Mouse (Mus musculus) activated CD4-positive, CD25-positive, alpha-beta regulatory T cell, adult 4 months (primary cell): ENCODE data around the gene 1300017J02Rik. TPM values are rescaled to one million over a fixed set of nuclear protein-coding genes. Genes with fewer than 3 reads are reported as not detected.

Experiments
- ATAC-seq: one replicate; pipeline ENCODE4 v1.8.0; 2017
- polyA plus RNA-seq, 2 experiments: library from polyadenylated mRNA; unstranded; fragments of 100-300 nt; shearing (Covaris generic); gene quantifications; one replicate each; pipeline ENCODE4 v1.2.1; 2017

The 1300017J02Rik gene
- polyA plus RNA-seq, 2 experiments from 2014 or later, result 0.93 TPM; not detected in 1

DNA sequence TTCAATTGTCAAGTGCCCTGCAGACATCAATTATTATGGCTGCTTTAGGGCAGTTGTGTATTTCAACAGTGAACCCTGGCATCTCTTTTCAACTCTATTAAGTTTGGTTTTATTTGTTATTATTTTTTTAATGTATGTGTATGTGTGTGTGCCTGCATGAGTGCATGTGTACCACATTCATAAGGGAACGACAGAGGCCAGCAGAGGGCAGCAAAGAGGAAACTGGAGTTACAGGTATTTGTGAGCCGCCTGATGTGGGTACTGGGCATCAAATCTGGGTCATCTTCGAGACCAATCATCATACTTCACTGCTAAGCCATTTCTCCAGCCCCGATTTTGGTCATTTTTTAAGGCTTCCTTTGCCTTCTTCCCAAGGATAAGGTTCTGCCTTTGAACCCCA, 39.1 kb downstream of the 1300017J02Rik start:
- ATAC-seq, result no peak

DNA sequence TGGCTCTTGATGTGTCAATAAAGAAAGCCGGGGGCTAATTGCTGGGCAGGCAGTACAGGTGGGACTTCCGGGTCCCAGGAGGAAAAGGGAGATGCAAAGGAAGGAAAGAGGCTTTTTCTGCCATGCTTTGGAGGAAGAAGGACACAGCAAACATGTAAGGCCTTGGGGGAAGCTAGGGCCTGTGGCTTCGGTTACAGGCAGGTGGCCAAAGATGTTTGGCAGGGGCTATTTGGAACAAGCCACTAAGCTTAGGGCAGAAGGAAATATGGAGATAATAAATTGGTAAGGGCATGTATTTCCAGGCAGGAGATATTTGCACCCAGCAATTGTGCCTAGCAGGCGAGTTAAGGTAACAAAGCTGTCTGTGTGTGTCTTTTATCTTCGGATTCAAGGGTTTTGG, 52.0 kb downstream of the 1300017J02Rik start:
- ATAC-seq, result no peak

DNA sequence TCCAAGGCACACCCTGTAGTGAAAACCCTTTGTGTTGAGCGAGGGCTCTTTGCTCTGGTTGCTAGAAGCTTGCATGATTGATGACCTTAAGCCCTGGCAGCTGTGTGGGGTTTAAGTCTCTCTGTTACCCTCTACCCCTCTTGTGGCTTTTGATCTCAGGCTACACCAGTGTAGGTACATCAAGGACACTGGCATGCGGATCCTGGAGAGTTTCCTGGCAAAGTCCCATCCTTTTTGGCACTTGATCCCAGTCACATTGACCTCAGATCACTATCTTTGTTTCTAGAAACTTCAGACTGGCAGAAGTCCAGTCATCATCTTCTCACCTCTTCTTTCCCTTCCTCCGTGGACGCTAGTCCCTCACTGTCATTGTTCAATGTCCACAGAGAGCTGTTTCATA, 56.3 kb downstream of the 1300017J02Rik start:
- ATAC-seq, result no peak

DNA sequence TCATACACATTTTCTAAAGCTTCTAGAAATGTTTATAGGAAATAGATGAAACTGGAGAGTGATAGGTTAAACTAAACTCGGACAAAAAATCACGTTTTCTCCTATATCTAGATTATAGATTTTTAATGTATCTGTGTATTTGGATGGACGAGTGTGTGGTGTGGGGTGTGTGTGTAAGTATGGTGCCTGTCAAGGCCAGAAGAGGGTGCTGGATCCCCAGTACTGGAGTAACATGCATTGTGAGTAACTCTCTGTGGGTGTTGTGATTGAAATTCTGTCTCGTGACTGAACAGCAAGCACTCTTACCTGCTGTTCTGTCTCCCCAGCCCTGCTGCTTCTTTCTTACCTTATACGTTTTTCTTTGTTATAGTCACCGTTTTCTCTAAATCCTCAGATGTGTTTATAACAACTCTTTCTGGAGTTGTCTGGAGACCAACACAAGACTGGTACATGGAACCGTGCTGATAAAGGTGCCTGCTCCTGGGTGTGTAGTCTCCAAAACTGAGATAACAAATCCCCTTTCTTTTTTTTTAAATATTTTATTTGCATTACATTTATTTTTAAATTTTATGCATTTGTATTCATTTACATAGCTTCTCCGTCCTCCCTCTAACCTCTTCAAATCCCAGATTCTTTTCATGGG, 58.2 kb downstream of the 1300017J02Rik start:
- ATAC-seq, result no peak

DNA sequence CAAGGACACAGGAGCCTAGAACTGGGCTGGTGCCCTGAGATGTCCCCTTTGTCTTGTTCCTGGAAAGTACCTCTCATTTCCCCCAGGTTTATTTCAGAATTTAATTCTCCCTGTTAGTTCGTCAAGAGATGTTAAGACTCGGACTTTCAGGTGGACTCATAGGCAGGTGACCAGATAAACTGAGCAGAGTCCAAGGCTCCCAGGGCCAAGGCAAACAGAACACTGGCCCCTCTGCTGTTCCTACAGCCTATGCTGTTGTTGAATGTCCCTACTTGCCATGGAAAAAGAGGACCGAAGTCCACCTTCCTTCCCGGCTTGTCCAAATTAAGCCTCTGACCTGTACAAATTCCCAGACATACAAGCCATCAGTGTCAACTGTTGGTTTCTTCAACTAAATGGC, 61.2 kb downstream of the 1300017J02Rik start:
- ATAC-seq, result no peak

DNA sequence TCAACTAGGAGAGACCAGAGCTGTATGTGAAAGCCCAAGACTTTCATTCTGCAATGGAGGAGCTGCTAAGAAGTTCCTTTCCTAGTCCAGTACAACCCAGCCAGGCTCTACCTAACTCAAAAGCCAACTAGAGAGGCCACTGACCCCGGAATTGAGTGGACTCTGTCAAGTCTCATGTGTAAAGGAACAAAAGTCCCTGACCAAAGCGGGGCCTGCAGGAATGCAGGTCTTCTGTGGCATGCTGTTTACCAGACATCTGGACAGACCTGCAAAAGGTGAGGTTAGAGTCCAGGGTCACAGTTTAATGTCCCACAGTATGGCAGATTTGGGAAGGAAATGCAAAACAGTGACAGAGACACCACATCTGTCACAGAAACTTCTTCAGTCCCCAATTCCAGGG, 63.7 kb downstream of the 1300017J02Rik start:
- ATAC-seq, result no peak

DNA sequence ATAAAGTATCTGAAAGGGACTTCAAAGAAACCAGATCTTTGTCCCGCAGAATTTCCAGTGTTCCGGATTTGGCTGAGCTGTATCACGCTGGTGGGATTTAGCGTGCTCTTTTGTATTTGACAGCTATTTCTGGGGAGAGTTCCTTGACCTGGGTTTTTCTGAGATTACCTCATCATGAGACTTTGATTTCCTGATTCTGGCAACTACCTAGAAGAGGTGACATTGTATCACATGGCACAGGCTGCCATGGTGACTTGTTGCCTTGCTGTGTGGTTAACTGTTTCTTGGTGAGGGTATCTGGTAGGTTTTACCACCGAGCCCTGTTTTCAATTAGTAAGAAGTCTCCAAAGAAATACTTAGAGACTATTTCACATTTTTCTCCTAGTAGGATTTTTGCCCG, 65.4 kb downstream of the 1300017J02Rik start:
- ATAC-seq, result no peak

DNA sequence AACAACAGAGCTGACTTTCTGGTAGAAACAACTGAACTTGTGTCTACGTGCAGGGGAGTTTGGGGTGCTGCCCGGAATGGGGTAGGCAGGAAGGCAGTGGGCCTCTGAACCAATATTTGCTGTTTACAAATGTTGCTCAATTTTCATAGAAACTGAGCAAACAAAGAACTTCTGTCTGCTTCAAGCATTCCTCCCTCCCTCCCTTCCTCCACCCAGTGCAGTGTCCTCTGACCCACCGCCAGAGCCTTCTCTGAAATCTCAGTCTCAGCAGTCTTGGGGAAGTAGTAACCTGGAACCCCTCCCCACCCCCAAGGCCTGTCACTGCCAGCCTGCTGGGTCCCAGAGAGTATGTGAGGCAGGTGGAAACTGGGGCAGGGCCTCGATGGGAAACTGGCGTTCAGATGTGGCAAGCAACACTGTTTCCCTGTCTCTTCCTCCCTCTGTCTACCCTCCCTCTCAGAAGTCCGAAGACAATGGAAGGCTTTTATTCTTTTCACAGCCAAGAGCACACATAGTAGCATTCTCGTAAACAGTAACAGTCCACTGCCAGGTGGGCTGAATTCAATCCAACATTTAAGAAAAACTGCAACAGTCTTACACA, 70.2 kb downstream of the 1300017J02Rik start:
- ATAC-seq, result no peak

DNA sequence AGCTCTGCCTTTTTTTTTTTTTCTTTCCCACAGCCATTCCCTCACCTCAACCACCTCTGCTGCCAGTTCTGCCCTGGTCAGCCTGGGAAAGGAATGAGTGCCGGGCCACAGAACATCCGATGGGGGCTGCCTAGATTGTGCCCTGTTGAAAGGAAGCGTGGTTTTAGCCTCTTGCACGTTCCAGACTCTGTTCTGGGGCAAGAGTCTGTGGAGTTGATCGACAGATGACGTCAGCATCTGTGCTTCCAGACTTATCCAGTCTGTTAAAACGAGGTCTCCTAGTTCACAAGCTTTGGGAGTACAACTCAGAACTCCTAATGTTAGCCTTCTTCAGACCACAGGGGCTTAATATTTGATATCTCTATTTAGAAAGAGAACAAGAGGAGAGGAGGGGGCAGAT, 70.8 kb downstream of the 1300017J02Rik start:
- no peak for ATAC-seq

DNA sequence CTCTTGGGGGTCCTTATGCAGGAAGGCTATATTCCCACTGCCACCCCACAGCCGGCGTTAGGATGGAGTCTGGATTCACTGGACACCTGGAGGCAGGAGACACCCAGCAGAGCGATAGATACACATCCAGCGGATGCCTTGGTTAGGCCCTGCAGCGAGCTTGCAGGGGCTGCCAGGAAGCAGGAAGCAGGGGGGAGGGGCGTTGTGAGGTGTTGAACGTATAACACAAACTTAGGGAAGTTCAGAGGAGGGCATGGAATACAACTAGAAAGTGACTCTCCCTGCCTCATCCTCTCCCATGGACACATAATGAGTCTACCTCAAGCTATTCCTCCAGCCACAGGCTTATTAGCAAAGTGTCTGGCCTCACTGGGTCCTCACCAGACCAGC, 71.9 kb downstream of the 1300017J02Rik start:
- no peak for ATAC-seq

DNA sequence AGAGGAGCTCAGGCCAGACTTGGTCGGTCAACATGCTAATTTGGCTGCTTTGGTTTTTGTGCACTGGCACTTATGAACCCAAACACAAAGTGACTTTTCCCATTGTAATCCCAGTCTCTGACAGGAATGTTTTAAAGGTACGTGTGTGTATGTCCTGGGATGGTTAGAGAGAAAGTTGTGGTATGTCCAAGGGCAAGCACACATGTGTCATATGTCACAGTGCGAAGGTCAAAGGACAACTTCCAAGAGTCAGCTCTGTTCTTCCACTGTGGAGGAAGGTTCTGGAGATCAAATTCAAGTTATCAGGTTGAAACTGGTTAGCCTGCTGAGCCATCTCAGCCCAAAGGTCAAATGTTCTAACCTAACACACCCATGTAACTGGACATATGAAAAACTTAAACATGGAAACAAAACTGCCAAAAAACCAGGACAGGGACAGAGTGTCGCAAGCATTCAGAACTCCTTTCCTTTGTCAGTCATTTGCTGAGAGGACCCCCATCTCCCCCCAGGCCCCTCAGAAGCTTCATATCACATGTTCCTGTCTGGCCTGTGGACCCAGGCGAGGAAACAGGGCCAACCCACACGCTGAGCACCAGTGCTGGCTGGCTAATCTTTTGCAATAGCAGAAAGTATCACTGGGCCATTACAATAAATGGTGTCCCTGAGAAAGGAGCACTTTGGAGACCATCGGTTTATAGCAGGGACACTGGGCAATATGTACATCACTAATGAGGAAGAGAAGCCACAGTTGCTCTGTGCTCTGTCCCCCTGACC, 72.5 kb downstream of the 1300017J02Rik start:
- no peak for ATAC-seq

DNA sequence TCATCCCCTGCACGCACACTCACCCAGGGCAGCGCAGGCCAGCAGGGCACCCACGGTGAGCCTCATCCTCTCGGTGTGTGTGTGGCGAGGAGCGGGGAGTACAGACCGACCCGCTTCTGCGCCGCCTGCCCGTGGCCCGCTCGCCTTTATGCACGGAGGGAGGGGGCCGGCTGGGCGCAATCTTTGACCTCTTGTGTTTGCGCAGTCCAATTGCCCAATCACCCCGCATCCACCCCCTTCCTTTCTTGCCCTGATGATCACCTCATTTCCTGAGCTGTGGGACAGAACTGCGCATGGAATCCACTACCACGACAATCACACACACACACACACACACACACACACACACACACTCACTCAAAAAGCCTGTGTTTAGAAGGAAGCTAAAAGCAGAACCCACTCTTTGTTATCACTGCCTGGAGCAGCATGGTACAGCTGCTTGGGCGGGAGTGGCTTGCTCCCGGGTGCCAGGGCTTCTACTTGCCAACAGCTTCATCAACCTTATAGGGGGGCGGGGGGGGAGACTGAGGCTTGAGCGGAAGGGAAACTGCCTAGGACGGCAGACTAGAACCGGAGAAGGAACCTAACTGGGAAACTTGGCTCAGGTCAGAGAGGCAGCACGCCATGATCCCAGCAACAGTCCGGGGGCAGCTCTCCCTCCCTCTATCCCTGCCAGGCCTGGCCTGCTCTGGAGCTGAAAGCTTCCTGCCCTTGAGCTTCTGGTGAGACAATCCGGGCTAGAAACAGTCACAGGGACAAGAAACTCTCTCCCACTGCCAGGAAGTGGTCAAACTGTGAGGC, 74.5 kb downstream of the 1300017J02Rik start, which contains the start of the genes Gm20425 and Trf:
Gene Gm20425, minus strand, starts transcription at position 157 of the 801 bp plus-strand sequence.
Gene Trf, minus strand, starts transcription at position 294 of the 801 bp plus-strand sequence.
- no peak for ATAC-seq

DNA sequence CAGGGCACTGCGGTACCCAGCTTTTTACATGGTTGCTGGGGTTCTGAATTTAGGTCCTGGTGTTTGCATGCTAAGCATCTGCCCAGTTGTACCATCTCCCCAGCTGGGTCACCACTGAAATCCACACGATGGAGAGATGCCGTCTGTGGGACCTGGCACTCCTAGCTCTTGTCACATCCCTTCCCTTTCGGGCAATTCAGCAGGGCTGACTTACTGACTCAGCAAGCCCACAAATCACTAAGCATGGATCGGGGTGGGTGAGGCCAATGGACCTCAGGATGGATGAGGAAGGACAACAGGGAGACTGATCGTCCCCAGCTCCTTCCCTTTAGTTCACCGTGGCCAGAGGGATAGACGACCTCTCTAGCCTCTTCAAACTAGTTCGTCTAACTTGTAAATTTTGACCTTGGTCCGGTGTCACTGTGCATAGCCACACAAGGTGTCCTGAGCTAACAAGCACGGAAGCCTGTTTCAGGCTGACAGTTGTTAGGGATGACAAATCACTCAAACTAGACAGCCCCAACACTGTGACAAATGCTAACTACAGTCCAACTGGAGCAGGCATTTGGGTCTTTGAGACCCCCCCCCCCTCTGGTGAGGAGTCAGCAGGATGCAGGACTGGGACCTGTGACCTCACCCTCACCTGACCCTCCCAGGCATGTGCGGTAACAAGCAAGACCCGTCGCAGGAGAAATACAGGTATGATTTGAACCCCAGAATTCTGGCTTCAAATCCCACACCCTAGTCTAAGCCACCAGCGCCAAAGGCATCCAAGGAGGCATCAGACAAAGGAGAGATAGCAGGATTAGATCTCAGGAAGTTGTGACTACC, 75.6 kb downstream of the 1300017J02Rik start:
- no peak for ATAC-seq

DNA sequence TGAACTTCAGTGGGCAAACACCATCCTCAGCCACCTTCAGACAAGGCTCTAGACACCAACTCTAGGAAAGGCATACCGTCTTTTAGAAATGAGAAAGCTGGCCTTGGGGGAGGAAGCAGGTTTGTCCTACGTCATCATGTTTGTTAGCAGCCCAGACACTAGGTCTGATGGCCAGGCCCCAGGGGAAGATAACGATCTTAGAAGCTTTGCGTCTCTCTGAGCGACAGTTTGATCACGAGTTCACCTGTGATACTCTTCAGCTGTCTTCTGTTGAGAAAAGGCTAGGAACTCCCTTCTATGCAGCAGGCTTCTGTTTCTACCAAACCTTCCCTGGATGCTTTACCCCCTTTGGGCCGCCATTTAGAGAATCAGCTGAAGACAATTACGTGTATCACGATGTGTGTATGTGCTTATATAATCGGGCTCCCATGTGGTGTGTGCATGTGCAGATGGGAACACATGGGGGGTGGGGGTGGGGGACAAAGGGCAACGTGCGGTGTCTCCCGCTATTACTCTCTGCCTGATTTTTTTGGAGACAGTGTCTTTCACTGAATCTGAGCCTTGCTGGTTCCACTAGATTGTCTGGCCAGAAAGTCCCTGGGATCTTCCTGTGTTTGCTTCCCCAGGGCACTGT, 76.4 kb downstream of the 1300017J02Rik start:
- no peak for ATAC-seq

DNA sequence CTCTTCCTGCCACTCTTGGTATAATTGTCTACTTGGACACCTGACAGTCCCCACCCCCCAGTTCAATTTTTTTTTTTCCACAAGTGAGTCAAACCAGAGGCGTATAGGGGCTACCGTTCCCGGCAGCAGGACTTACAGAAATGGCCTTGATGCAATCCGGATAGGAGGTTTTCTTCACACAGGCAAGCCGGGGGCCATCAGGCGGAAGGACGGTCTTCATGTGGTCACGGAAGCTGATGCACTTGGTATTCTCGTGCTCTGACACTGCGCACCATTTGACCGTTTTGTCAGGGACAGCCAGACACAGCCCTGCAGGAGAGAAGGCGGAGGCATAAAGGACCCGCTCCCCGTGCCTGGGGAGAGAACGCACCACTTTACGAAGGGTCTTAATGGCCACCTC, 77.1 kb downstream of the 1300017J02Rik start:
- ATAC-seq, result no peak

DNA sequence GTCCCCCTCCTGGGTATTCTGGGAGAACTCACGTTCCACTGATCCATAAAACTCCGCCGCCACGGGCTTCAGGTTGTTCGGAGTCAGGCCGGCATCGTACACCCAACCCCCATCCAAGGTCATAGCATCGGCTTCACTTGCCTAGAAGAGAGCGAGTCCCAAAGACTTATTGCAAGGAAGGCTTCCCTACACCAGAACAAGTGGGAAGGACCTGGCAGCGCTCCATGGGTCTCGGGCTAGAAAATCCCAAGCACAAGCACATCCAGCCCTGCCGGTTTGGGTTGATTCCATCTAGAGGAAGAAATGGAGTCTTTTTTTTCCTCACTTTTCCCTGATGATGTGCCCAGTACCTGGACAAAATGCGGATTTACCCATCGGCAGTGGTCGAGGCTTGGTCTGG, 78.1 kb downstream of the 1300017J02Rik start:
- no peak for ATAC-seq

DNA sequence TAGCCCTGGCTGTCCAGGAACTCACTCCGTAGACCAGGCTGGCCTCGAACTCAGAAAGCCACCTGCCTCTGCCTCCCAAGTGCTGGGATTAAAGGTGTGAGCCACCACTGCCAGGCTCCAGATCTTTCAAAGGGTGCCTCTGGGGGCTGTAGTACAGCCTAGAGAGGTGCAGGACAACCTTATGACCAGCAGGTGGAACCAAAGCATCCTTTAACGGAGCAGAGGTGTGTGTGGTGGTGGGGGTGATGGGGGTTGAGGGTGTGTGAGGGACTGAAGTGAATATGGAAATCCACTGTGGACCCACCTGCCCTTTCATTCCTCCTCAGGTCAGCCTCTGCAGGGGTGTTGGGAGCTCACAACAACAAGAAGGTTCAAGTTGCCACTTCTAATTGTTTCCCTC, 79.4 kb downstream of the 1300017J02Rik start:
- no peak for ATAC-seq

DNA sequence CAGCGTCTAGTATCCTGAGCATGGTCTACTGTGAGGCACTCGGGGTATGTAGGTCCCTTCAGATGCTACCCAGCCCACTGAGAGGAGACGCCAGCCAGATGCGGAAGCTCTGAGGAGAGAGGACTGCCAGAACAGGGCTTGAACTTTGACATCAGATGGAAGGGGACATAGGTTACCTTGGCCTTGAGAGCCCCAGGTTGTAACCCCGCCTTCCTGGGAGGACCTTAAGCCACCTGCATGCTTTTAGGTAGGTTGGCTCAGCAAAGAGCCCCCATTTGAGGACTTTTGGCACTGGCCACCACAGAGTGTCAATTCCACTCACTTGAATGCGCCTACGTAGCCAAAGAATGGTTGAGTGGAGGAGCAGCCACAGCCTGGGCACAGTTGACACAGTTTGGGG, 80.2 kb downstream of the 1300017J02Rik start:
- no peak for ATAC-seq

DNA sequence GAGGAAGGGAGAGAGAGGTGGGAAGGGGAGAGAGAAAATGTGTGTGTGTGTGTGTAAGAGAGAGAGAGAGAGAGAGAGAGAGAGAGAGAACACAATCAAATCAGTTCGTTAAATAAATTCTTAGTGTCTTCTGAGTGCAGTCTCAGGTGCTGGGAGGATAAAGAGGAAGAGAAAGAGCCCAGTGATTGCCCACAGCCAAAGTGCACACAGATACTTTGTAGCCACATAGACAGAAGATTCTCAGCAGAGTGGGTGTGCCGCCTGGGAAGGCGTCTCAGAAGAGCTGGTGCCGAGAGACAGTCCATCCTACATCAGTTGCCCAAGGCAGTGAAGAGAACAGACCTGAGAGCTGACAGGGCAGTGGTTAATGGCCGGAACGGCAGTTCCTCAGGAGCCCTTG, 90.6 kb downstream of the 1300017J02Rik start:
- ATAC-seq, result no peak

DNA sequence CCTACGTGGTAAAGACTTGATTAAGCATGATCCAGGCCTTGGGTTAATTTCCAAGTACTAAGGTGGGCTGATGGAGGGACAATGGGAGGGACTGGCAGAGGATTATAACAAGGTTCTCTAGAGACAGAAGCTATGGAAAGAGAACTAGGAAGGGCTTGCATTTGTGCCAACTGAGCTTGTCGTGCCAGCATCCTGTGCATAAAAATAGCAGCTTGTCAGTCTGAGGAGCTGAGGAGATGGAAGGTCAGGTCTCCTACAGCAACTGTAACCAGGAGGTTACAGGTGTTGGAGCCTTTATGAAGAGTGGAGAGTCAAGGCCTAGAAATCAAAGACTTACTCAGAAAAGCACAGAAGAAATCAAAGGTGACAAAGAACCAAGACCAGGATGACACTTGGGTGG, 91.3 kb downstream of the 1300017J02Rik start:
- no peak for ATAC-seq

DNA sequence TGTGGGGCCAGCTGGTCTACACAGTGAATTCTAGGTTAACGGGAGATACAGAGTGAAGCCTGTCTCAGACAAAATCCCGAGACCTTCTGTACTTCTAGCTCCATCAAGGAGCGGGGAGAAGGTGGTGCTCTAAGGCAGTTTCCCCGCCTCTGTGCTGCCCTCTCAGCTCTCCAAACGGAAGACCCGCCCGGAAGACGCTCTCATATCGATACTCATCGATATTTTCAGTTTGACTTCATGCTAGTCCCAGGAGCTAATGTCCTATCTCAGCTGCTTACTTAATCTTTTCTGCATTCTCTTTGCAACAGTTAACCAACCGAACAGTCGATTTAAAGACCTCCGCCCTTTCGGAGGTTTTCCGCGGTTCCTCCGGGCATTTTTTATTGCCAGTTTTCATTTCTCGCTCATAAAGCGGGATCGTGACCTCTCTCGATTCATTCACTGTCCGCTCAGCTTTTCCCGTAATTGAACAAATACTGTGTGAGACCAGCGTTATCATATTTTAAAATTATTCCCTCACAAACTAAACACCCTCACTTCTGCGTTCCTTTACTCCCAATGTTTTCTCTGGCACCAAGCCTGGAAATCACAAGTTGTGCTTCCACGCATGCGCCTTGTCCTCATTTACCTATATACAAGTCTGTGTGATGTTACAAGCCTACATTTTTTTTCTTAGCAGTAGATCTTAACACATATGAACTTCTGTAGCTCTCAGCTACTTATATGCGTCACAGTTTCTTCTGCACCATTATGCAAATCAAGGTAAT, 92.0 kb downstream of the 1300017J02Rik start:
- ATAC-seq, result no peak
